In genomic region chr7:4919971-4920370, GRCm38 (mm10) we compare ENCODE assay signal across 1 mouse cellular context.
TF ChIP-seq lines count a peak whose summit lies in the region.

No protein-coding gene starts in this region.

TF ChIP-seq in ES-E14, 5 proteins besides CTCF, POLR2A, EP300 and RAD21:
- TF ChIP-seq ZC3H11A (IDR thresholded peaks at IDR 0.05; ENCODE audit: borderline replicate concordance, low read depth, low read length) (no peak), ZNF384 (IDR thresholded peaks at IDR 0.05; ENCODE audit: low read depth, low read length) (no peak), CHD2 (IDR thresholded peaks at IDR 0.05; ENCODE audit: low read depth, low read length) (no peak), MAFK (IDR thresholded peaks at IDR 0.05; ENCODE audit: insufficient read depth, low read depth, low read length) (no peak), HCFC1 (IDR thresholded peaks at IDR 0.05; ENCODE audit: borderline replicate concordance, insufficient read depth, low read length) (no peak)
